Mouse (Mus musculus): ENCODE measurements around the gene Sod2. TPM values are rescaled to one million over a fixed set of nuclear protein-coding genes. Genes with fewer than 3 reads are reported as not detected.
"Not testable (repeated sequence)": the region's sequence is repeated elsewhere in the genome, so short reads cannot be mapped to it uniquely, and the experiment has no call there.

Gene Sod2
- total RNA-seq, 4 experiments from 2014 or later = 219 to 252 (median 242) TPM

- peak in 1 of 2 experiments; percentile 18 for DNase-seq (ENCODE audit: low spot score in 2 of 2)
Measured at GRCm38 (mm10) chr17:13008528-13008927, 1.9 kb downstream of the Sod2 start.

- DNase-seq (ENCODE audit: low spot score in 2 of 2) = peak in 1 of 2 experiments; percentile 23
Measured at GRCm38 (mm10) chr17:13009887-13010286, 3.2 kb downstream of the Sod2 start.

GRCm38 (mm10) chr17:13013316-13013715, 6.7 kb downstream of the Sod2 start:
- DNase-seq (ENCODE audit: low spot score in 2 of 2) = no peak

- DNase-seq (ENCODE audit: low spot score in 2 of 2) = not testable (repeated sequence)
Measured at GRCm38 (mm10) chr17:13036627-13037192, 30.1 kb downstream of the Sod2 start.

GRCm38 (mm10) chr17:13043846-13044673, 37.4 kb downstream of the Sod2 start:
- peak; percentile 62 to 64 for DNase-seq (ENCODE audit: low spot score in 2 of 2)

GRCm38 (mm10) chr17:13052124-13052813, 45.6 kb downstream of the Sod2 start, which contains the start of gene Gpr31b:
TSS of gene Gpr31b (minus strand) at chr17:13052296.
- DNase-seq (ENCODE audit: low spot score in 2 of 2) = not testable (repeated sequence)

- not testable (repeated sequence) for DNase-seq (ENCODE audit: low spot score in 2 of 2)
Measured at GRCm38 (mm10) chr17:13060804-13061203, 54.2 kb downstream of the Sod2 start, which contains the start of gene Tcp10b. TSS of gene Tcp10b (plus strand) at chr17:13061104.

- DNase-seq (ENCODE audit: low spot score in 2 of 2) = not testable (repeated sequence)
Measured at GRCm38 (mm10) chr17:13062882-13063281, 56.2 kb downstream of the Sod2 start.

GRCm38 (mm10) chr17:13067864-13068385, 61.3 kb downstream of the Sod2 start:
- DNase-seq (ENCODE audit: low spot score in 2 of 2) = not testable (repeated sequence)

- DNase-seq (ENCODE audit: low spot score in 2 of 2) = not testable (repeated sequence)
Measured at GRCm38 (mm10) chr17:13069227-13069626, 62.6 kb downstream of the Sod2 start.

Other genes with a start within 250 kb of the Sod2 start
- 10 to 100 TPM; 26.5 to 31.7 (median 27.7) TPM for gene Igf2r, start 237.2 kb upstream of the Sod2 start, total RNA-seq (2022)
- 10 to 100 TPM; 45.9 to 65.6 (median 59.8) TPM for gene Mas1, start 138.7 kb upstream of the Sod2 start, total RNA-seq (2022)
- gene Mrgprh, start 130.8 kb upstream of the Sod2 start, total RNA-seq (2022) = under 1 TPM in 1 of 4 experiments, not detected in 3; 0.18 TPM
- gene Pnldc1, start 96.6 kb upstream of the Sod2 start, total RNA-seq (2022) = 1 to 10 TPM; 1.6 to 5.0 (median 2.8) TPM
- gene Tcp1, start 91.1 kb upstream of the Sod2 start, total RNA-seq (2022) = 100 to 1,000 TPM; 191 to 232 (median 205) TPM
- gene Mrpl18, start 90.5 kb upstream of the Sod2 start, total RNA-seq (2022) = 10 to 100 TPM; 56.5 to 60.3 (median 58.8) TPM
- gene Acat3, start 66.2 kb upstream of the Sod2 start, total RNA-seq (2022) = 1 to 10 TPM; 5.1 to 7.2 (median 6.6) TPM
- gene Acat2, start 46.1 kb upstream of the Sod2 start, total RNA-seq (2022) = 10 to 100 TPM; 45.6 to 65.8 (median 56.4) TPM
- gene Wtap, start 12.7 kb upstream of the Sod2 start, total RNA-seq (2022) = 10 to 100 TPM; 54.6 to 58.4 (median 55.5) TPM
- gene Gpr31b, start 45.5 kb downstream of the Sod2 start, total RNA-seq (2022) = not detected
- 1 to 10 TPM in 2 of 4 experiments, under 1 TPM in 2; 0.61 to 1.1 (median 0.94) TPM for gene Tcp10b, start 54.3 kb downstream of the Sod2 start, total RNA-seq (2022)
- gene Unc93a, start 125.0 kb downstream of the Sod2 start, total RNA-seq (2022) = under 1 TPM in 1 of 4 experiments, not detected in 3; 0.16 TPM
- gene Smok2a, start 214.3 kb downstream of the Sod2 start, total RNA-seq (2022) = not detected
- gene Smok2b, start 223.4 kb downstream of the Sod2 start, total RNA-seq (2022) = not detected